Mouse (Mus musculus): ENCODE data around the gene Tspo2. TPM values are rescaled to one million over a fixed set of nuclear protein-coding genes. Genes with fewer than 3 reads are reported as not detected.

Tspo2 gene
- total and polyA plus RNA-seq, 2 experiments from 2014 or later = 0.90 to 2.0 TPM

DNA sequence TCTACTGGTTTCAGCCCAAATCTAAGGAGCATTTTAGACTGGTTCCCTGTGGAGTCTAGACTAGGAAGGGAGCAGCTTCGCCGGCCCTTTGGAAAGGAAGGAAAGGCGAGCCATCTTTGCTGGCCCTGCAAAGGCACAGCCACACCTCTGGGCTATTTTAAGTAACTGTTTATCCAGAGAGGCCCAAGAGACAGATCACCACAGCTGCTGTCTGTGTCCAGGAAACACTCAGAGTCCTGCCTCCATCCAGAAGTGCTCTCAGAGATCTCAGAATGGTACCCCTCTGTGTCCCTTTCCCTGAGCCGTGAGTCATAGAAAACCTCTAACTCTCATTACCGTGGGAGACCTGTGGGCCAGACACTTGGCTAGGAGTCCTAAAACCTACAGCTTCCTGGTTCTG lies 20.9 kb downstream of the Tspo2 start:
- DNase-seq (ENCODE audit: low spot score) = no peak
- 62% methylated on average over 5 of the region's 5 CpGs for WGBS

DNA sequence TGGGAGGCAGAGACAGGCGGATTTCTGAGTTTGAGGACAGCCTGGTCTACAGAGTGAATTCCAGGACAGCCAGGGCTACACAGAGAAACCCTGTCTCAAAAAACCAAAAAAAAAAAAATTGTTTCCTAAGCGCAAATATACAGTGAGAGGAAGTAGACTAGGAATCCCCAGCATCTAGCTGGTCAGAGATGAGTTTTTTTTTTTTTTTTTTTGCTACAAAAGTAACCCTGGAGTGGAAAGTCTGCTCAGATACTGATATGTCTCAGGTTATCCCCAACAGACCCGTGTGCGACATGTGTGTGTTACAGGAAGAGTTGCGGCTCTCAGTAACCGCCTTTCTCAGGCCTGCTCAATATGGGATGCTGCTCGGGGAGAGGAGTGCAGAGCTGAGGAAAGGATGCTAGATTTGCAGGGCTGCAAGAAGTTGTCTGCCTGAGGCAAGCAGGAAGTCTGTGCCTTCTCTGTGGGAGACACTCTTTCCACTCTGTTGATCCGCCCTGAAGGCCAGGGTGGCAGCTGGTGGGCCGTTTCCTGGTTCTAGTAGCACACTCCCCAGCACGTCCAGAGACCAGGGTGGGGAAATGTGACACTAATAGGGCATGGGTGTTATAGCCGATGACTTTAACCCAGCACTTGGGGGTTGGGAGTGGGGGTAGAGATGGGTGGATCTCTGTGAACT lies 23.3 kb downstream of the Tspo2 start:
- no peak overlapping the region for H3K27ac ChIP-seq
- H3K9ac ChIP-seq (replicated peaks; ENCODE audit: low read length) = no peak overlapping the region
- H3K4me2 ChIP-seq (ENCODE audit: low read depth, low read length) = no peak overlapping the region
- WGBS = 68% methylated on average over 11 of the region's 11 CpGs
- TF ChIP-seq CTCF (IDR thresholded peaks at IDR 0.05; ENCODE audit: low read depth) = no peak
- H3K4me1 ChIP-seq (ENCODE audit: insufficient read depth, low read length) = peaks cover 9% of the 10 kb centered on the region; the same call in 1 of the 2 replicates
- H3K4me3 ChIP-seq (ENCODE audit: low read length) = no peak overlapping the region
- H3K36me3 ChIP-seq (ENCODE audit: insufficient read depth, low read length) = no peaks in the 10 kb centered on the region
- no peak for DNase-seq (ENCODE audit: low spot score)
- no peak for ATAC-seq
- no peaks in the 10 kb centered on the region for H3K27me3 ChIP-seq (ENCODE audit: insufficient read depth, low read length)
- H3K9me3 ChIP-seq (ENCODE audit: low read length) = no peaks in the 10 kb centered on the region

More for the DNA sequence above, 20.9 kb downstream of the Tspo2 start:
- Histone ChIP-seq H3K4me3 (ENCODE audit: low read length) (no peak overlapping the region), H3K9ac (replicated peaks; ENCODE audit: low read length) (no peak overlapping the region), H3K27ac (no peak overlapping the region), H3K4me2 (ENCODE audit: low read depth, low read length) (no peak overlapping the region), H3K27me3 (ENCODE audit: insufficient read depth, low read length) (no peaks in the 10 kb centered on the region), H3K4me1 (ENCODE audit: insufficient read depth, low read length) (peaks cover 9% of the 10 kb centered on the region; the same call in 1 of the 2 replicates), H3K36me3 (ENCODE audit: insufficient read depth, low read length) (no peaks in the 10 kb centered on the region), H3K9me3 (ENCODE audit: low read length) (no peaks in the 10 kb centered on the region)
- TF ChIP-seq CTCF (IDR thresholded peaks at IDR 0.05; ENCODE audit: low read depth) = no peak
- no peak for ATAC-seq

DNA sequence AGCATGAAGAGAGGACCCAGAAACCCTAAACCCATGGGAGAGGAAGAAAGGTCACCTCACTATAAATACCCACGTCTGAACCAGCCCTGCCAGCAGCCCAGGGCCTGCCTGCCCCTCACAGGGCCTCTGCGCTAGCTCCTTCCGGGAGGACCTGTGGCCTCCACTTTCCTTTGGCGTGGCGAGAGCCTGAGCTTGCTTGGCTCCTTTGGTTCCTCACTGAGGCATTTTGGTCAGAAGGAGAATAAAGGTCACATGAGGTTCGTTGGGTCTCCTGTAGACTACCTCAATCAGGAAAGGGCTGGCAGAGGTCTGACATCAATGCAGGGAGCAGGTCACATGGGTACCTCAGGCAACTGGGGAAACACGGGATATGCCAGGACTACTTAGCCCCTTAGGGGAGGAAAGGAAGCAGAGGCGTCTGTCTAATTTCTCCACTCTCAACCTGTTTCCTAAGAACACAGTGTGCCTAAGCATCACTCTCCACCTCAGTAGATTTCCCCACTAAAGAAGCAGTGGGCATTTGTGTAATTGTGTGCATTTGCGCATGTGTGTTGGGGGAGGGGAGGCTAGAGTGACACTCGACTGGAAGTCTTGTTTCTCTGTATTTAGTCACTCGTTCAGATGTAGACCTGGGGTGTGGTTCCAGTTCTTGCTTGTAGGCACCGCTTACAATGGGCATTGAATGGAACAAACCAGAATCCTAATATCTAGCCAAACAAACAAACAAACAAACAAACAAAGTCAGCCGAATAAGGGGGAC lies 24.2 kb downstream of the Tspo2 start:
- no peak for TF ChIP-seq CTCF (IDR thresholded peaks at IDR 0.05; ENCODE audit: low read depth)
- H3K9me3 ChIP-seq (ENCODE audit: low read length) = no peaks in the 10 kb centered on the region
- H3K36me3 ChIP-seq (ENCODE audit: insufficient read depth, low read length) = no peaks in the 10 kb centered on the region
- H3K4me2 ChIP-seq (ENCODE audit: low read depth, low read length) = no peak overlapping the region
- H3K27ac ChIP-seq = peak overlapping the region; percentile 4; the same call in 1 of the 2 replicates
- WGBS = 76% methylated on average over 13 of the region's 13 CpGs
- DNase-seq (ENCODE audit: low spot score) = no peak
- no peak overlapping the region for H3K4me3 ChIP-seq (ENCODE audit: low read length)
- no peak for ATAC-seq
- peaks cover 6% of the 10 kb centered on the region; the same call in 1 of the 2 replicates for H3K4me1 ChIP-seq (ENCODE audit: insufficient read depth, low read length)
- no peak overlapping the region for H3K9ac ChIP-seq (replicated peaks; ENCODE audit: low read length)
- no peaks in the 10 kb centered on the region for H3K27me3 ChIP-seq (ENCODE audit: insufficient read depth, low read length)

DNA sequence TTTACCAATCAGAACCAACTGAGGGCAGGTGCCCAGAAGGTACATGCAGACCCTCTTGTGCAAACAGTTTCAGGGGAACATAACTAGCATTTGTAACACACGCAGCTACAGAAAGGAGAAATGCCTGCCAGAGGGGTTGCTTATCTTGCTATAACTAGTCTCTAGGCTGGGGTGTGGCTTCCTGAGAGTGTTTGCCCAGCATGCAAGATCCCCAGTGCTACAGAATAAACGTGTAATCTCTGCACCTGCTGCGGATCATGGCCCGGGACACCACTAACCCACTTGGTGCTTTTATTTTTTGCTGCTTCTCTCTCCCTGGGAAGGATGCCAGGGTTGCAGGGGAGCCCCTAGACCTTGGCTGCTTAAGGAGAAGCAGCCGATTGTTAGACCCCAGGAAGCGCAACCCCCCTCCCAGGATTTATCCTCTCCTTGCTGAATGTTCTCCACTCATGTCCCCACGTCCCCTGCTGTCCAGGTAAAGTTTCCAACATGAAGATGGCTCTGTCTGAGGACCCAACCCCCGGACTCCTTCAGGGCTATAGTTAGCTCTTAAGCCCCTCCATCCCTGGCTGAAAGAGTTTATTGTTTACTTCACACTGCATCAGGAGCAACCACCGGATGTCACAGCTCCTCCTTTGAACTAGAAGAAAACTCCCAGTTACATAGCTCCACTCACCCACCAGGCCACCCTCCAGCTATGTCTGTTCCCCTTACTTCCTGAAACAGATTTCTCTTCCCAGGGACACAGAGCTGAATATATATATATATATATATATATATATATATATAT lies 25.3 kb downstream of the Tspo2 start:
- Histone ChIP-seq H3K4me1 (ENCODE audit: insufficient read depth, low read length) (peaks cover 6% of the 10 kb centered on the region; the same call in 1 of the 2 replicates), H3K4me2 (ENCODE audit: low read depth, low read length) (no peak overlapping the region), H3K36me3 (ENCODE audit: insufficient read depth, low read length) (no peaks in the 10 kb centered on the region), H3K27ac (no peak overlapping the region), H3K9me3 (ENCODE audit: low read length) (no peaks in the 10 kb centered on the region), H3K9ac (replicated peaks; ENCODE audit: low read length) (no peak overlapping the region), H3K27me3 (ENCODE audit: insufficient read depth, low read length) (no peaks in the 10 kb centered on the region), H3K4me3 (ENCODE audit: low read length) (no peak overlapping the region)
- ATAC-seq = no peak
- TF ChIP-seq CTCF (IDR thresholded peaks at IDR 0.05; ENCODE audit: low read depth) = no peak
- WGBS = 32% methylated on average over 9 of the region's 9 CpGs
- no peak for DNase-seq (ENCODE audit: low spot score)

DNA sequence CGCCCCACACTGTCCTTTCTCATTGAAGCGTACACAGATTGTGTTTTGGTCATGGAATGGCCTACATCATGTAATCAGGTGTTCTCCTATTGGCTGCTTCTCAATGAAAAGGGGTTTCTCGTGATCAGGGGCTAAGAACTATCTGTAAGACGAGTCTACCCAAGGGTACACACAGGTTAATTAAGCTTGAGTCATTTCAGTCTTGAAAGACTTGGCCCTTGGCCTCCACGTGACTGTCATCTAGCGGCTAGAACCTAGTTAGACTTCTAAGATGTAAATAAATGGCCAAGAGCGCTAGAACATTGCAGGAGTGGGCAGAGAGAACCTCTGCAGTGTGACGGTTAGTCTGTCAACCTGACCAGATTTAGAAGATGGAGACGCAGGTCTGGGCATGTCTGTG lies 27.1 kb downstream of the Tspo2 start:
- no peak for ATAC-seq
- no peaks in the 10 kb centered on the region for H3K27me3 ChIP-seq (ENCODE audit: insufficient read depth, low read length)
- peaks cover 6% of the 10 kb centered on the region; the same call in 1 of the 2 replicates for H3K4me1 ChIP-seq (ENCODE audit: insufficient read depth, low read length)
- no peaks in the 10 kb centered on the region for H3K36me3 ChIP-seq (ENCODE audit: insufficient read depth, low read length)
- TF ChIP-seq CTCF (IDR thresholded peaks at IDR 0.05; ENCODE audit: low read depth) = no peak
- no peak overlapping the region for H3K27ac ChIP-seq
- H3K9me3 ChIP-seq (ENCODE audit: low read length) = no peaks in the 10 kb centered on the region
- WGBS = 87% methylated on average over 9 of the region's 9 CpGs
- H3K4me3 ChIP-seq (ENCODE audit: low read length) = no peak overlapping the region
- H3K9ac ChIP-seq (replicated peaks; ENCODE audit: low read length) = no peak overlapping the region
- H3K4me2 ChIP-seq (ENCODE audit: low read depth, low read length) = no peak overlapping the region
- no peak for DNase-seq (ENCODE audit: low spot score)

DNA sequence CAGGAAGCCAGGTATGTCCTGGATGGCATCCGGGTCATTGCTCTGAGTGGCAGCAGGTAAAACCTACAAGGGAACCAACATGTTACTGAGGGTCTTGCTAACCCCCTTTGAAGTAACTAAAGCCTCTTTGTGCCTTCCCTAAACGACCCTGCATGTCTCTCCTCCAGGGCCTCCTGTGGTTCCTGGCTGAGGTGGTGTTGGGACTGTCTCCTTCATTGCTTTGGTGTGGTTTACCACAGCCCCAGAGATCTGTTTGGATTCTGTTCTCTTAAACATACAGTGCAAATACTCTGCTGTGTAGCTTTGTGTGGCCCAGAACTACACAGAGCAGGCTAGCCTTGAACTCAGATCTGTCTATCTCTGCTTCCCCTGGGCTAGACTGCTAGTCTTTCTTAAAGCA lies 31.8 kb downstream of the Tspo2 start:
- Histone ChIP-seq H3K27ac (no peak overlapping the region), H3K36me3 (ENCODE audit: insufficient read depth, low read length) (no peaks in the 10 kb centered on the region), H3K4me3 (ENCODE audit: low read length) (no peak overlapping the region), H3K9me3 (ENCODE audit: low read length) (no peaks in the 10 kb centered on the region), H3K27me3 (ENCODE audit: insufficient read depth, low read length) (no peaks in the 10 kb centered on the region), H3K4me2 (ENCODE audit: low read depth, low read length) (no peak overlapping the region), H3K9ac (replicated peaks; ENCODE audit: low read length) (no peak overlapping the region), H3K4me1 (ENCODE audit: insufficient read depth, low read length) (no peaks in the 10 kb centered on the region)
- WGBS = 63% methylated on average over 2 of the region's 2 CpGs
- TF ChIP-seq CTCF (IDR thresholded peaks at IDR 0.05; ENCODE audit: low read depth) = no peak
- no peak for ATAC-seq
- no peak for DNase-seq (ENCODE audit: low spot score)

Measured in hindbrain, postnatal 0 days (tissue).